Mouse (Mus musculus) MEL (cell line): ENCODE measurements around the gene Cntn4. TPM values are rescaled to one million over a fixed set of nuclear protein-coding genes. Genes with fewer than 3 reads are reported as not detected.

Source experiments
- DNase-seq: peaks from one replicate; pipeline ENCODE4 v3.0.0; 2011; ENCODE audit warnings: low read depth, low spot score
- H3K27ac ChIP-seq: 2 replicates; pipeline ENCODE4 v1.5.1; 2012; ENCODE audit warnings: low read depth, mild to moderate bottlenecking, control low read depth, low read length, moderate library complexity; ENCODE audit not compliant: control insufficient read depth
- H3K27me3 ChIP-seq, 2 experiments: fragments of 150-350 bp in 1 of 2; sonication (generic) in 1 of 2; 2 replicates each; pipeline ENCODE4 v1.6.1; 2012; ENCODE audit warnings: low read length in 2 of 2, mild to moderate bottlenecking in 2 of 2, improper control_type of control experiment in 1 of 2, moderate library complexity in 1 of 2; ENCODE audit not compliant: insufficient read depth in 2 of 2, control insufficient read depth in 1 of 2
- H3K36me3 ChIP-seq, 2 experiments: 2 replicates each; pipeline ENCODE4 v1.6.1; 2012 to 2014; ENCODE audit warnings: low read length in 2 of 2, improper control_type of control experiment in 1 of 2, inconsistent platforms in 1 of 2, mild to moderate bottlenecking in 1 of 2; ENCODE audit not compliant: insufficient read depth in 2 of 2, control insufficient read depth in 1 of 2
- H3K4me1 ChIP-seq, 2 experiments: fragments of 150-350 bp in 1 of 2; sonication (generic) in 1 of 2; 2 replicates each; pipeline ENCODE4 v1.6.1; 2012; ENCODE audit warnings: low read length in 2 of 2, improper control_type of control experiment in 1 of 2, mild to moderate bottlenecking in 1 of 2; ENCODE audit not compliant: insufficient read depth in 2 of 2, control insufficient read depth in 1 of 2
- H3K4me3 ChIP-seq, 2 experiments: fragments of 150-350 bp in 1 of 2; sonication (generic) in 1 of 2; 2 replicates each; pipeline ENCODE4 v1.5.1; 2012; ENCODE audit warnings: low read depth in 2 of 2, low read length in 2 of 2, mild to moderate bottlenecking in 2 of 2, moderate library complexity in 2 of 2, control low read depth in 1 of 2, improper control_type of control experiment in 1 of 2; ENCODE audit not compliant: control insufficient read depth in 1 of 2, insufficient read depth in 1 of 2
- H3K79me2 ChIP-seq: 2 replicates; pipeline ENCODE4 v1.6.1; 2012; ENCODE audit warnings: mild to moderate bottlenecking, low read length, moderate library complexity; ENCODE audit not compliant: control insufficient read depth, poor library complexity, insufficient read depth
- H3K9ac ChIP-seq: 2 replicates; pipeline ENCODE4 v1.6.1; 2012; ENCODE audit warnings: low read depth, mild to moderate bottlenecking, control low read depth, low read length, moderate library complexity; ENCODE audit not compliant: control insufficient read depth, poor library complexity, severe bottlenecking
- H3K9me3 ChIP-seq: fragments of 150-350 bp; sonication (generic); replicated peaks from 2 replicates; pipeline ENCODE4 v1.6.1; 2012; ENCODE audit warnings: mild to moderate bottlenecking, low read length, improper control_type of control experiment, moderate library complexity; ENCODE audit not compliant: insufficient read depth
- BHLHE40 ChIP-seq: IDR thresholded peaks from 2 replicates; pipeline ENCODE4 v1.6.1; 2012; ENCODE audit warnings: low read depth, mild to moderate bottlenecking, inconsistent platforms, low read length, improper control_type of control experiment, borderline replicate concordance
- CTCF ChIP-seq, 3 experiments: IDR thresholded peaks in 2 of 3; conservative IDR thresholded peaks in 1 of 3; 2 replicates each; pipeline ENCODE4 v1.5.1; 2011 to 2012; ENCODE audit warnings: low read length in 3 of 3, low read depth in 2 of 3, mild to moderate bottlenecking in 2 of 3, improper control_type of control experiment in 1 of 3, inconsistent platforms in 1 of 3, mixed read lengths in 1 of 3, moderate library complexity in 1 of 3; ENCODE audit not compliant: control insufficient read depth in 1 of 3, insufficient read depth in 1 of 3, poor library complexity in 1 of 3, severe bottlenecking in 1 of 3
- E2F4 ChIP-seq: IDR thresholded peaks from 2 replicates; pipeline ENCODE4 v1.6.1; 2011; ENCODE audit warnings: low read depth, low read length, improper control_type of control experiment, borderline replicate concordance
- ETS1 ChIP-seq: IDR thresholded peaks from 2 replicates; pipeline ENCODE4 v1.6.1; 2012; ENCODE audit warnings: low read depth, mild to moderate bottlenecking, inconsistent platforms, low read length, improper control_type of control experiment, moderate library complexity
- GABPA ChIP-seq: IDR thresholded peaks from 2 replicates; pipeline ENCODE4 v1.6.1; 2012; ENCODE audit warnings: low read depth, mild to moderate bottlenecking, inconsistent platforms, low read length, improper control_type of control experiment, moderate library complexity
- HCFC1 ChIP-seq: IDR thresholded peaks from 2 replicates; pipeline ENCODE4 v1.6.1; 2012; ENCODE audit warnings: low read depth, mild to moderate bottlenecking, inconsistent platforms, low read length, improper control_type of control experiment, moderate library complexity
- JUND ChIP-seq: IDR thresholded peaks from 2 replicates; pipeline ENCODE4 v1.6.1; 2011; ENCODE audit warnings: low read depth, mild to moderate bottlenecking, improper control_type of control experiment, low read length
- MAFK ChIP-seq: IDR thresholded peaks from 2 replicates; pipeline ENCODE4 v1.6.1; 2011; ENCODE audit warnings: low read depth, mild to moderate bottlenecking, low read length, improper control_type of control experiment, borderline replicate concordance
- MEF2A ChIP-seq: IDR thresholded peaks from 2 replicates; pipeline ENCODE4 v1.6.1; 2014; ENCODE audit warnings: low read depth, mild to moderate bottlenecking, inconsistent platforms, low read length, improper control_type of control experiment; ENCODE audit not compliant: poor library complexity, insufficient replicate concordance, severe bottlenecking; ENCODE audit errors: extremely low read depth
- MYB ChIP-seq: IDR thresholded peaks from 2 replicates; pipeline ENCODE4 v1.6.1; 2011; ENCODE audit warnings: mild to moderate bottlenecking, low read depth, low read length, improper control_type of control experiment
- NELFE ChIP-seq: IDR thresholded peaks from 2 replicates; pipeline ENCODE4 v1.6.1; 2011; ENCODE audit warnings: low read depth, low read length, improper control_type of control experiment
- POLR2A ChIP-seq, 2 experiments: IDR thresholded peaks; 2 replicates each; pipeline ENCODE4 v1.6.1; 2011 to 2012; ENCODE audit warnings: low read length in 2 of 2, mild to moderate bottlenecking in 2 of 2, control low read depth in 1 of 2, improper control_type of control experiment in 1 of 2, low read depth in 1 of 2, moderate library complexity in 1 of 2; ENCODE audit not compliant: control insufficient read depth in 1 of 2, insufficient read depth in 1 of 2, poor library complexity in 1 of 2
- RAD21 ChIP-seq: IDR thresholded peaks from 2 replicates; pipeline ENCODE4 v1.6.1; 2011; ENCODE audit warnings: mild to moderate bottlenecking, low read depth, low read length, improper control_type of control experiment
- RCOR1 ChIP-seq: IDR thresholded peaks from 2 replicates; pipeline ENCODE4 v1.6.1; 2012; ENCODE audit warnings: low read depth, mild to moderate bottlenecking, inconsistent platforms, low read length, improper control_type of control experiment
- SMC3 ChIP-seq: IDR thresholded peaks from 2 replicates; pipeline ENCODE4 v1.6.1; 2011; ENCODE audit warnings: low read depth, low read length, improper control_type of control experiment
- TAL1 ChIP-seq: IDR thresholded peaks from 2 replicates; pipeline ENCODE4 v1.6.1; 2012; ENCODE audit warnings: mild to moderate bottlenecking, inconsistent platforms, low read length, moderate library complexity, mixed read lengths
- TBP ChIP-seq: IDR thresholded peaks from 2 replicates; pipeline ENCODE4 v1.8.0; 2011; ENCODE audit warnings: low read depth, low read length, improper control_type of control experiment
- TCF12 ChIP-seq: IDR thresholded peaks from 2 replicates; pipeline ENCODE4 v1.6.1; 2014; ENCODE audit warnings: low read depth, mild to moderate bottlenecking, inconsistent platforms, low read length, improper control_type of control experiment, moderate library complexity
- USF2 ChIP-seq, 2 experiments: IDR thresholded peaks; 2 replicates each; pipeline ENCODE4 v1.6.1; 2011 to 2012; ENCODE audit warnings: improper control_type of control experiment in 2 of 2, low read length in 2 of 2, borderline replicate concordance in 1 of 2, inconsistent platforms in 1 of 2, low read depth in 1 of 2, mild to moderate bottlenecking in 1 of 2; ENCODE audit not compliant: insufficient read depth in 1 of 2
- ZC3H11A ChIP-seq: IDR thresholded peaks from 2 replicates; pipeline ENCODE4 v1.6.1; 2012; ENCODE audit warnings: low read depth, mild to moderate bottlenecking, inconsistent platforms, low read length, improper control_type of control experiment
- ZKSCAN1 ChIP-seq: IDR thresholded peaks from 2 replicates; pipeline ENCODE4 v1.6.1; 2012; ENCODE audit warnings: low read depth, mild to moderate bottlenecking, inconsistent platforms, low read length, improper control_type of control experiment, moderate library complexity
- ZNF384 ChIP-seq: IDR thresholded peaks from 2 replicates; pipeline ENCODE4 v1.6.1; 2012; ENCODE audit warnings: low read depth, mild to moderate bottlenecking, inconsistent platforms, low read length, improper control_type of control experiment
- polyA plus RNA-seq, 2 experiments: library from polyadenylated mRNA; stranded (reverse) in 1 of 2; unstranded in 1 of 2; fragments of >175 nt in 1 of 2; fragments of >200 nt in 1 of 2; gene quantifications; 2 replicates each; pipeline versions ENCODE4 v1.2.1 to v1.2.4; 2012; ENCODE audit warnings: low replicate concordance in 2 of 2, low read depth in 1 of 2; ENCODE audit not compliant: insufficient read length in 2 of 2, insufficient read depth in 1 of 2, missing spikeins in 1 of 2
- total RNA-seq: library from RNA; depleted of rRNA; stranded (reverse); fragments of 300-350 nt; gene quantifications from 2 replicates; pipeline ENCODE4 v1.2.3, GENCODE M21; 2012

The Cntn4 gene
- total and polyA plus RNA-seq, 3 experiments, result not detected

GRCm38 (mm10) chr6:106431466-106431865 lies 754.0 kb downstream of the Cntn4 start:
- Histone ChIP-seq H3K9me3 (no peaks in the 10 kb centered on the region), H3K4me1 (no peaks in the 10 kb centered on the region), H3K27me3 (no peaks in the 10 kb centered on the region), H3K4me3 (no peak overlapping the region), H3K27ac (no peak overlapping the region), H3K9ac (no peak overlapping the region), H3K36me3 (no peaks in the 10 kb centered on the region), H3K79me2 (no peaks in the 10 kb centered on the region)
- TF ChIP-seq HCFC1 (no peak), ZC3H11A (no peak), ZKSCAN1 (no peak), ZNF384 (no peak), CTCF (IDR thresholded peaks at IDR 0.05 in 2 of 3, conservative IDR thresholded peaks at IDR 0.05 in 1 of 3; ENCODE audit: control insufficient read depth in 1 of 3, insufficient read depth in 1 of 3, low read depth in 2 of 3, low read length in 3 of 3, poor library complexity in 1 of 3, severe bottlenecking in 1 of 3) (no peak), E2F4 (no peak), BHLHE40 (no peak), NELFE (no peak), RAD21 (no peak), TAL1 (no peak), POLR2A (IDR thresholded peaks at IDR 0.05; ENCODE audit: control insufficient read depth in 1 of 2, insufficient read depth in 1 of 2, low read depth in 1 of 2, low read length in 2 of 2, poor library complexity in 1 of 2) (no peak), ETS1 (no peak), MEF2A (no peak), TBP (no peak), JUND (no peak), MAFK (no peak), TCF12 (no peak), RCOR1 (no peak), MYB (no peak), SMC3 (no peak)
- DNase-seq, result no peak

GRCm38 (mm10) chr6:106440786-106441185 lies 763.3 kb downstream of the Cntn4 start:
- H3K27ac ChIP-seq, result no peak overlapping the region

More at GRCm38 (mm10) chr6:106440786-106441185, 763.3 kb downstream of the Cntn4 start:
- no peaks in the 10 kb centered on the region for H3K27me3 ChIP-seq
- no peak overlapping the region for H3K9ac ChIP-seq
- no peaks in the 10 kb centered on the region for H3K36me3 ChIP-seq
- H3K4me1 ChIP-seq, result no peaks in the 10 kb centered on the region
- no peak overlapping the region for H3K4me3 ChIP-seq
- H3K9me3 ChIP-seq, result no peaks in the 10 kb centered on the region
- H3K79me2 ChIP-seq, result no peaks in the 10 kb centered on the region
- TF ChIP-seq USF2 (IDR thresholded peaks at IDR 0.05; ENCODE audit: borderline replicate concordance in 1 of 2, insufficient read depth in 1 of 2, low read depth in 1 of 2, low read length in 2 of 2) (no peak), ZC3H11A (no peak), GABPA (no peak), SMC3 (no peak), MAFK (no peak)
- no peak for DNase-seq
